11 mouse cellular contexts compared by ENCODE assay signal in genomic region chr10:40190871-40191270, GRCm38 (mm10). TPM values are rescaled to one million over a fixed set of nuclear protein-coding genes. Genes with fewer than 3 reads are reported as not detected.
DNase-seq lines count a peak whose midpoint lies in the region; ATAC-seq and TF ChIP-seq lines count a peak whose summit lies in the region.
"Had no signal": no experiment of that assay in that cellular context is flagged by ENCODE, and none has a peak within 500 bp of the region (broad histone marks: within the 10 kb centered on the region; RNA-seq: fewer than 3 reads in every experiment).

No protein-coding gene starts in this region.

- peaks cover 6% of the 10 kb centered on the region for H3K27me3 ChIP-seq in heart, embryonic 12.5 days (replicated peaks)
- no peaks in the 10 kb centered on the region for H3K27me3 ChIP-seq in embryonic facial prominence, embryonic 15.5 days
- no peaks in the 10 kb centered on the region for H3K27me3 ChIP-seq in liver, postnatal 0 days (ENCODE audit: insufficient read depth, low read length)
- no peaks in the 10 kb centered on the region; the same call in 1 of the 2 replicates for H3K27me3 ChIP-seq in forebrain, embryonic 10.5 days (ENCODE audit: poor library complexity, severe bottlenecking)
- H3K27me3 ChIP-seq: kidney, embryonic 15.5 days had no signal

- H3K27ac ChIP-seq in heart, embryonic 12.5 days (ENCODE audit: poor library complexity, severe bottlenecking): no peak overlapping the region
- no peak overlapping the region for H3K27ac ChIP-seq in embryonic facial prominence, embryonic 15.5 days (replicated peaks)
- no peak overlapping the region for H3K27ac ChIP-seq in liver, postnatal 0 days (ENCODE audit: low read depth)
- no peak overlapping the region for H3K27ac ChIP-seq in forebrain, embryonic 10.5 days
- H3K27ac ChIP-seq: kidney, embryonic 15.5 days had no signal

- no peak overlapping the region for H3K4me2 ChIP-seq in heart, embryonic 12.5 days
- peak overlapping the region; percentile 61; the same call in 1 of the 2 replicates for H3K4me2 ChIP-seq in embryonic facial prominence, embryonic 15.5 days (replicated peaks)
- H3K4me2 ChIP-seq in liver, postnatal 0 days (ENCODE audit: low read depth, low read length): peak overlapping the region; percentile 62

- 78% methylated on average over 8 of the region's 8 CpGs for WGBS in heart, embryonic 12.5 days
- 81% methylated on average over 8 of the region's 8 CpGs for WGBS in embryonic facial prominence, embryonic 15.5 days
- WGBS in liver, postnatal 0 days (ENCODE audit: insufficient replicate concordance): 43% methylated on average over 8 of the region's 8 CpGs
- 90% methylated on average over 8 of the region's 8 CpGs for WGBS in forebrain, embryonic 10.5 days

- DNase-seq in heart, adult 11 months: peak; percentile 16
- peak; percentile 53 for DNase-seq in 416B (ENCODE audit: low read depth)
- DNase-seq in liver, postnatal 0 days: no peak
- no peak for DNase-seq in c-Kit-positive CD71-positive TER-119-positive erythroid progenitor cells, embryonic 14.5 days (ENCODE audit: low spot score)
- DNase-seq in layer of hippocampus, adult 18-20 months (ENCODE audit: low spot score in 2 of 2): no peak
- no peak for DNase-seq in forebrain, embryonic 10.5 days (ENCODE audit: extremely low spot score, low spot score)
- DNase-seq: heart, postnatal 4 days; midbrain, embryonic 14.5 days had no signal

- no peak overlapping the region for H3K9ac ChIP-seq in heart, embryonic 12.5 days
- H3K9ac ChIP-seq in embryonic facial prominence, embryonic 15.5 days: no peak overlapping the region
- no peak overlapping the region for H3K9ac ChIP-seq in liver, postnatal 0 days (replicated peaks)

- no peak for ATAC-seq in heart, embryonic 12.5 days (ENCODE audit: insufficient number of reproducible peaks, low FRiP score)
- no peak for ATAC-seq in embryonic facial prominence, embryonic 15.5 days (ENCODE audit: insufficient number of reproducible peaks, low FRiP score, low TSS enrichment, low read depth)
- no peak for ATAC-seq in liver, postnatal 0 days

- no peak for TF ChIP-seq EP300 in liver, postnatal 0 days (IDR thresholded peaks at IDR 0.05; ENCODE audit: low read depth)

- no peaks in the 10 kb centered on the region for H3K9me3 ChIP-seq in heart, embryonic 12.5 days (replicated peaks)
- no peaks in the 10 kb centered on the region for H3K9me3 ChIP-seq in embryonic facial prominence, embryonic 15.5 days (replicated peaks)
- H3K9me3 ChIP-seq in liver, postnatal 0 days (ENCODE audit: low read length): no peaks in the 10 kb centered on the region
- no peaks in the 10 kb centered on the region for H3K9me3 ChIP-seq in forebrain, embryonic 10.5 days
- H3K9me3 ChIP-seq: kidney, embryonic 15.5 days had no signal

- no peaks in the 10 kb centered on the region for H3K36me3 ChIP-seq in heart, embryonic 12.5 days
- no peaks in the 10 kb centered on the region for H3K36me3 ChIP-seq in embryonic facial prominence, embryonic 15.5 days
- H3K36me3 ChIP-seq in liver, postnatal 0 days (replicated peaks; ENCODE audit: insufficient read depth, low read length): no peaks in the 10 kb centered on the region
- no peaks in the 10 kb centered on the region for H3K36me3 ChIP-seq in forebrain, embryonic 10.5 days (replicated peaks)
- H3K36me3 ChIP-seq: kidney, embryonic 15.5 days had no signal

- H3K4me1 ChIP-seq in heart, embryonic 12.5 days (replicated peaks): peaks cover 11% of the 10 kb centered on the region
- peaks cover 14% of the 10 kb centered on the region; the same call in 1 of the 2 replicates for H3K4me1 ChIP-seq in embryonic facial prominence, embryonic 15.5 days
- H3K4me1 ChIP-seq in liver, postnatal 0 days (ENCODE audit: insufficient read depth): peaks cover 19% of the 10 kb centered on the region
- H3K4me1 ChIP-seq in forebrain, embryonic 10.5 days: peaks cover 20% of the 10 kb centered on the region

- peak; percentile 50 for TF ChIP-seq CTCF in liver, postnatal 0 days (IDR thresholded peaks at IDR 0.05; ENCODE audit: low read depth)

- H3K4me3 ChIP-seq in heart, embryonic 12.5 days: no peak overlapping the region
- H3K4me3 ChIP-seq in embryonic facial prominence, embryonic 15.5 days (replicated peaks): no peak overlapping the region
- H3K4me3 ChIP-seq in liver, postnatal 0 days (ENCODE audit: low read depth, low read length): no peak overlapping the region; the same call in 1 of the 2 replicates
- no peak overlapping the region for H3K4me3 ChIP-seq in forebrain, embryonic 10.5 days

RNA-seq across cellular contexts. Expression of gene Slc16a10, which starts 48.8 kb away (rescaled TPM):
- 22.1 and 22.5 TPM in 2 replicates for polyA plus RNA-seq in heart, embryonic 12.5 days (2016; fragmentation: Nextera tagmentation; extraction: Ambion mirVana)
- 6.6 and 8.0 TPM in 2 replicates for polyA plus RNA-seq in embryonic facial prominence, embryonic 15.5 days (2015; fragmentation: Nextera tagmentation; extraction: Ambion mirVana)
- polyA plus RNA-seq in liver, postnatal 0 days (2015; fragmentation: Nextera tagmentation; extraction: Ambion mirVana): 20.2 and 22.1 TPM in 2 replicates
- 1 to 10 TPM; 3.9 to 4.1 TPM for total RNA-seq in layer of hippocampus, adult 18-20 months (2021)
- 5.9 and 6.3 TPM in 2 replicates for polyA plus RNA-seq in forebrain, embryonic 10.5 days (2016; fragmentation: Nextera tagmentation; extraction: Ambion mirVana)

RNA-seq across cellular contexts. Expression of gene Rpf2, which starts 56.0 kb away (rescaled TPM):
- polyA plus RNA-seq in heart, embryonic 12.5 days (2016; fragmentation: Nextera tagmentation; extraction: Ambion mirVana): 42.0 and 44.5 TPM in 2 replicates
- 52.7 and 54.9 TPM in 2 replicates for polyA plus RNA-seq in embryonic facial prominence, embryonic 15.5 days (2015; fragmentation: Nextera tagmentation; extraction: Ambion mirVana)
- 23.7 and 24.1 TPM in 2 replicates for polyA plus RNA-seq in liver, postnatal 0 days (2015; fragmentation: Nextera tagmentation; extraction: Ambion mirVana)
- 10 to 100 TPM; 19.2 to 20.4 TPM for total RNA-seq in layer of hippocampus, adult 18-20 months (2021)
- polyA plus RNA-seq in forebrain, embryonic 10.5 days (2016; fragmentation: Nextera tagmentation; extraction: Ambion mirVana): 98.0 and 101 TPM in 2 replicates

Comparison
In these comparisons a context has a peak if more than half of its experiments do, and no peak if none do; other contexts are left out.
1. DNase-seq: peak in heart, adult 11 months (single experiment) and 416B (single experiment); none in liver, postnatal 0 days (single experiment), c-Kit-positive CD71-positive TER-119-positive erythroid progenitor cells, embryonic 14.5 days (single experiment), layer of hippocampus, adult 18-20 months (0 of 2) and forebrain, embryonic 10.5 days (single experiment).